Mouse (Mus musculus) ES-Bruce4 (cell line): ENCODE measurements at regions not wholly inside any gene's neighbourhood (a gene's known extent, or its start where the extent isn't known, plus 50 kb on each side); places are given as distances from the start of the nearest gene placed in this dataset.

Source experiments
- CTCF ChIP-seq: IDR thresholded peaks from one replicate; pipeline ENCODE4 v1.8.1; 2011; ENCODE audit warnings: low read depth, low read length
- EP300 ChIP-seq: IDR thresholded peaks from 2 replicates; pipeline ENCODE4 v1.6.1; 2011; ENCODE audit warnings: low read depth, low read length; ENCODE audit not compliant: insufficient read depth
- POLR2A ChIP-seq: IDR thresholded peaks from one replicate; pipeline ENCODE4 v1.8.1; 2011; ENCODE audit warnings: low read length; ENCODE audit not compliant: insufficient read depth

- TF ChIP-seq POLR2A (no peak), CTCF (no peak), EP300 (no peak)
These were observed 81.8 kb upstream of the Jun start for GRCm38 (mm10) chr4:95133815-95134214.
